Mouse (Mus musculus) limb, embryonic 10.5 days (tissue): ENCODE results near the gene Gm6176. TPM values are rescaled to one million over a fixed set of nuclear protein-coding genes. Genes with fewer than 3 reads are reported as not detected.
"Not testable (repeated sequence)": the region's sequence is repeated elsewhere in the genome, so short reads cannot be mapped to it uniquely, and the experiment has no call there.

Experiments
- DNase-seq: peaks from one replicate; pipeline ENCODE4 v3.0.0-alpha.2; 2017; ENCODE audit warnings: low spot score
- H3K27ac ChIP-seq: fragments of 300-500 bp; sonication (generic); 2 replicates; pipeline ENCODE4 v1.5.1; 2016; ENCODE audit warnings: mild to moderate bottlenecking
- H3K27me3 ChIP-seq: fragments of 300-500 bp; sonication (generic); 2 replicates; pipeline ENCODE4 v1.6.1; 2016; ENCODE audit warnings: low read depth, mild to moderate bottlenecking; ENCODE audit not compliant: poor library complexity, severe bottlenecking
- H3K36me3 ChIP-seq: fragments of 300-500 bp; sonication (generic); 2 replicates; pipeline ENCODE4 v1.6.1; 2016; ENCODE audit warnings: mild to moderate bottlenecking, moderate library complexity
- H3K4me1 ChIP-seq: fragments of 300-500 bp; sonication (generic); 2 replicates; pipeline ENCODE4 v1.6.1; 2016
- H3K4me3 ChIP-seq: fragments of 300-500 bp; sonication (generic); 2 replicates; pipeline ENCODE4 v1.5.1; 2016; ENCODE audit warnings: mild to moderate bottlenecking, moderate library complexity
- H3K9me3 ChIP-seq: fragments of 300-500 bp; sonication (generic); replicated peaks from 2 replicates; pipeline ENCODE4 v1.6.1; 2016; ENCODE audit warnings: mild to moderate bottlenecking
- WGBS: fragments of 180-500 bp; shearing (Covaris S2); methylation state at CpG from one replicate; pipeline ENCODE4 v1.1.7; 2016; 5-methylcytosine and 5-hydroxymethylcytosine counted together
- polyA plus RNA-seq: library from polyadenylated mRNA; unstranded; fragments of >200 nt; fragmentation: Nextera tagmentation; extraction: Ambion mirVana; gene quantifications from 2 replicates; pipeline ENCODE4 v1.2.1, GENCODE M21; 2016

Gm6176 gene
- polyA plus RNA-seq, result not detected in 2 replicates

DNA sequence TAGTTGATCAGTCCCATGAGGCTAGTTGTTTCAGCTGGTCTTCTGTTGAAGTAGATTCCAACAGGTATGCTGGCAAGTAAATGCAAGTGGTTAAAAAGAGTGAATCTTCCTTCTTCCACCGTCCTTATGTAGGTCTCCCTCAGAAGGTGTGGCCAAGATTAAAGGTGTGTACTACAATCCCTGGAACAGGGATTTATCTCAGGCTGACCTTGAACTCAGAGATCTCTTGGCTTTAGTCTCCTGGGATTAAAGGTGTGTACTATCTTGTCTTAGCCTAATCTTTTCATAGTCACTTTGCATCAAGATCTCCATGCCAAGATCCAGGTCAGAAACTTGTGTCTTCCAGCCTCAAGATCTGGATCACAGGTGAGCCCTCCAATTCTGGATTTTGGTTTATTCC, at the start of gene Gm6176:
Gm6176 (minus strand) TSS at position 101 of the 400 bp plus-strand sequence.
- DNase-seq, H3K36me3 ChIP-seq, H3K27me3 ChIP-seq, H3K4me1 ChIP-seq, H3K9me3 ChIP-seq, H3K27ac ChIP-seq, H3K4me3 ChIP-seq: not testable (repeated sequence)
- no CpG with 5 or more reads among the region's 1 CpGs for WGBS

DNA sequence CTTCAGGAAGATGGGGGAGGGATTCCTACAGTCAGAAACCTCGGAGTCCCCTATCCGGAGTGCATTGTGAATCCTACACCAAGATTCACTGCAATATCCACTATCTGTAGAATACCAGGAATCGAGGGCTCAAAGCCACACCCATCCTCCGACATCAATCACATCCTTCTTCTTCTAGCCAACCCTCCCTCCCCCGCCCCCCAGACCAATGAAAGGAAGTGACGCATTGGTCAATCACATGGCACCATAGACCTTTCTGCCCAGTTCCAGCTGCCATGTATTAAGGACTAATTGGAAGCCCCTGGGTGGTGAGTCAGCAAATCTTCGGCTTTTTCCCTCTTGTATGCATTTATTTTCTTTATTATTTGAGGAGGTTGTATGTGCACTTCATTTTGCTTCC, 12.7 kb upstream of the Gm6176 start, which contains the start of gene Vmn1r139:
Vmn1r139 (plus strand) TSS at position 301 of the 400 bp plus-strand sequence.
- not testable (repeated sequence) for H3K9me3 ChIP-seq, DNase-seq, H3K27ac ChIP-seq, H3K27me3 ChIP-seq, H3K4me3 ChIP-seq, H3K4me1 ChIP-seq, H3K36me3 ChIP-seq
- no CpG with 5 or more reads among the region's 7 CpGs for WGBS

DNA sequence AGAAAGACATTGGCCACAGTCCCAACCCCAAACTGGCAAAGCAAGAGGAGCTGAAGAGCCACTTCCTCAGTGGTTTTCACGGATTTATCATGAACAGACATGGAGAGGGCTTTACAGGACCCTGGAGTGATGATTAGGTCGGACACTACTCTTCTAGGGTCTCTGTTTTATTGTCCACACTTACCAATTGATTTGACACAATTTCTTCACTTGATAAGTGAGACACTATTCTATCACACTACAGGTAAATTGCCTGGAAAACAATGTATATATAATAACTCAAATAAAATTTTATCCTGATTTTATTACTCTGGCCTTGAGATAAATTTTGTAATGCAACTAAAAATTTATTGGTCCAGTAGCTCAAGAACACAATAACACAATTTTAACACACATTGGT, 27.3 kb downstream of the Gm6176 start, which contains the start of gene Vmn1r138:
Vmn1r138 (minus strand) TSS at position 101 of the 400 bp plus-strand sequence.
- not testable (repeated sequence) for H3K4me3 ChIP-seq, H3K4me1 ChIP-seq, H3K27ac ChIP-seq, H3K9me3 ChIP-seq, H3K27me3 ChIP-seq, DNase-seq, H3K36me3 ChIP-seq
- no CpG with 5 or more reads among the region's 2 CpGs for WGBS

Other genes starting within 250 kb of the Gm6176 start
- gene Vmn1r135, start 224.0 kb downstream of the Gm6176 start, polyA plus RNA-seq, result not detected in 2 replicates
- not detected in 2 replicates for gene Gm5725, start 212.0 kb downstream of the Gm6176 start, polyA plus RNA-seq
- not detected in 2 replicates for gene Gm5891, start 135.0 kb downstream of the Gm6176 start, polyA plus RNA-seq
- not detected in 2 replicates for gene Vmn1r137, start 61.7 kb downstream of the Gm6176 start, polyA plus RNA-seq
- gene Vmn1r138, start 27.4 kb downstream of the Gm6176 start, polyA plus RNA-seq, result not detected in 2 replicates
- not detected in 2 replicates for gene Vmn1r139, start 12.8 kb upstream of the Gm6176 start, polyA plus RNA-seq
- not detected in 2 replicates for gene Gm16451, start 61.9 kb upstream of the Gm6176 start, polyA plus RNA-seq
- gene Gm10666, start 78.4 kb upstream of the Gm6176 start, polyA plus RNA-seq, result not detected in 2 replicates
- not detected in 2 replicates for gene Vmn1r142, start 107.7 kb upstream of the Gm6176 start, polyA plus RNA-seq
- gene Vmn1r143, start 133.1 kb upstream of the Gm6176 start, polyA plus RNA-seq, result not detected in 2 replicates
- not detected in 2 replicates for gene Gm8653, start 145.0 kb upstream of the Gm6176 start, polyA plus RNA-seq
- gene Gm8453, start 173.2 kb upstream of the Gm6176 start, polyA plus RNA-seq, result not detected in 2 replicates